Mouse (Mus musculus): ENCODE results near the gene 2900026A02Rik.

Gene 2900026A02Rik

GRCm38 (mm10) chr5:113043531-113043930, 177.5 kb downstream of the 2900026A02Rik start:
- no peak for DNase-seq (ENCODE audit: low read depth, low spot score)

- DNase-seq (ENCODE audit: low read depth, low spot score) = no peak
These were observed 179.4 kb downstream of the 2900026A02Rik start for GRCm38 (mm10) chr5:113041567-113042071.

- no peak for DNase-seq (ENCODE audit: low read depth, low spot score)
These were observed 180.3 kb downstream of the 2900026A02Rik start for GRCm38 (mm10) chr5:113040776-113041175.

GRCm38 (mm10) chr5:113038601-113039000, 182.4 kb downstream of the 2900026A02Rik start:
- no peak for DNase-seq (ENCODE audit: low read depth, low spot score)

Measured in CD4-positive helper T cell, adult 2 months (primary cell).